8 mouse cellular contexts compared by ENCODE assay signal in genomic region chr5:142549961-142550705, GRCm38 (mm10). TPM values are rescaled to one million over a fixed set of nuclear protein-coding genes. Genes with fewer than 3 reads are reported as not detected.
DNase-seq lines count a peak whose midpoint lies in the region; TF ChIP-seq lines count a peak whose summit lies in the region.

No protein-coding gene starts in this region.

- peaks cover 49% of the 10 kb centered on the region for H3K4me1 ChIP-seq in E14TG2a.4 (replicated peaks; ENCODE audit: low read depth, low read length)
- H3K4me1 ChIP-seq in hindbrain, embryonic 10.5 days (replicated peaks): peaks cover 37% of the 10 kb centered on the region

- H3K36me3 ChIP-seq in E14TG2a.4 (ENCODE audit: insufficient read depth, low read length): no peaks in the 10 kb centered on the region
- no peaks in the 10 kb centered on the region for H3K36me3 ChIP-seq in hindbrain, embryonic 10.5 days

- H3K27me3 ChIP-seq in E14TG2a.4 (ENCODE audit: insufficient read depth, low read length): peaks cover 5% of the 10 kb centered on the region; the same call in 1 of the 2 replicates
- peaks cover 26% of the 10 kb centered on the region; the same call in 1 of the 2 replicates for H3K27me3 ChIP-seq in hindbrain, embryonic 10.5 days (ENCODE audit: insufficient read depth, poor library complexity, severe bottlenecking)

- under 1% methylated on average over 31 of the region's 31 CpGs for whole genome bisulfite sequencing in hindbrain, embryonic 10.5 days

- no peak for TF ChIP-seq CTCF in E14TG2a.4 (conservative IDR thresholded peaks at IDR 0.05; ENCODE audit: low read length)

- peak overlapping the region; percentile 92 for H3K4me3 ChIP-seq in E14TG2a.4 (replicated peaks; ENCODE audit: low read length)
- H3K4me3 ChIP-seq in hindbrain, embryonic 10.5 days: peak overlapping the region; percentile 76

- no peaks in the 10 kb centered on the region for H3K9me3 ChIP-seq in E14TG2a.4 (ENCODE audit: low read length)
- H3K9me3 ChIP-seq in hindbrain, embryonic 10.5 days: no peaks in the 10 kb centered on the region

- peak; percentile 47 for DNase-seq in adrenal gland, postnatal 10 days
- DNase-seq in frontal cortex, adult 2 months (ENCODE audit: extremely low spot score in 1 of 2, low spot score in 1 of 2): peak; percentile 35 to 54
- DNase-seq in hindbrain, embryonic 10.5 days (ENCODE audit: low spot score): peak; percentile 63
- peak; percentile 31 to 48 for DNase-seq in layer of hippocampus, postnatal 14 days (ENCODE audit: low spot score in 2 of 2)
- DNase-seq in lung, postnatal 10 days: peak; percentile 39
- peak; percentile 45 for DNase-seq in right cerebral cortex, postnatal 14 days
- DNase-seq in T-cell, adult 2 months (ENCODE audit: low spot score): no peak

- H3K27ac ChIP-seq in hindbrain, embryonic 10.5 days: peak overlapping the region; percentile 87

RNA-seq across cellular contexts. Expression of gene Radil, which starts 0.8 kb away (rescaled TPM):
- 10 to 100 TPM in 1 of 2 experiments, 1 to 10 TPM in 1; 8.0 to 10.7 TPM for total RNA-seq in adrenal gland, postnatal 10 days (2021)
- polyA plus RNA-seq in frontal cortex, adult 2 months (2012; rRNA removed): 17.3 and 20.1 TPM in 2 replicates
- 5.5 and 6.1 TPM in 2 replicates for polyA plus RNA-seq in hindbrain, embryonic 10.5 days (2016; fragmentation: Nextera tagmentation; extraction: Ambion mirVana)
- total RNA-seq in layer of hippocampus, postnatal 14 days (2021): 10 to 100 TPM; 12.8 to 13.4 TPM

RNA-seq across cellular contexts. Expression of gene Papolb, which starts 20.3 kb away (rescaled TPM):
- total RNA-seq in adrenal gland, postnatal 10 days (2021): under 1 TPM; 0.21 to 0.27 TPM
- polyA plus RNA-seq in frontal cortex, adult 2 months (2012; rRNA removed): 0.36 and 0.42 TPM in 2 replicates
- 0.15 and 0.27 TPM in 2 replicates for polyA plus RNA-seq in hindbrain, embryonic 10.5 days (2016; fragmentation: Nextera tagmentation; extraction: Ambion mirVana)
- total RNA-seq in layer of hippocampus, postnatal 14 days (2021): under 1 TPM; 0.38 to 0.85 TPM

RNA-seq across cellular contexts. Expression of gene Mmd2, which starts 58.5 kb away (rescaled TPM):
- total RNA-seq in adrenal gland, postnatal 10 days (2021): 10 to 100 TPM; 46.5 to 54.0 TPM
- polyA plus RNA-seq in frontal cortex, adult 2 months (2012; rRNA removed): 108 and 118 TPM in 2 replicates
- 4.3 and 4.7 TPM in 2 replicates for polyA plus RNA-seq in hindbrain, embryonic 10.5 days (2016; fragmentation: Nextera tagmentation; extraction: Ambion mirVana)
- 100 to 1,000 TPM; 183 to 186 TPM for total RNA-seq in layer of hippocampus, postnatal 14 days (2021)
